Mouse (Mus musculus) liver, postnatal 0 days (tissue): ENCODE results near the gene Slbp. TPM values are rescaled to one million over a fixed set of nuclear protein-coding genes. Genes with fewer than 3 reads are reported as not detected.

Experiments used
- ATAC-seq: fragments of 200-750 bp; cut with Nextera tagmentation; 2 replicates; pipeline ENCODE4 v1.8.0; 2017; ENCODE audit warnings: mild to moderate bottlenecking, moderate library complexity
- DNase-seq: peaks from one replicate; pipeline ENCODE4 v3.0.0-alpha.2; 2016
- H3K27ac ChIP-seq: fragments of 300-500 bp; sonication (generic); 2 replicates; pipeline ENCODE4 v1.5.1; 2014; ENCODE audit warnings: antibody characterized with exemption, moderate library complexity, mild to moderate bottlenecking, low read depth
- H3K27me3 ChIP-seq: fragments of 300-500 bp; sonication (generic); 2 replicates; pipeline ENCODE4 v1.6.1; 2014; ENCODE audit warnings: low read length, control low read depth, mixed read lengths; ENCODE audit not compliant: insufficient read depth
- H3K36me3 ChIP-seq: fragments of 300-500 bp; sonication (generic); replicated peaks from 2 replicates; pipeline ENCODE4 v1.6.1; 2014; ENCODE audit warnings: mild to moderate bottlenecking, control low read depth, low read length, moderate library complexity, mixed read lengths; ENCODE audit not compliant: insufficient read depth
- H3K4me1 ChIP-seq: fragments of 300-500 bp; sonication (generic); 2 replicates; pipeline ENCODE4 v1.6.1; 2014; ENCODE audit warnings: antibody characterized with exemption, mild to moderate bottlenecking, control low read depth; ENCODE audit not compliant: insufficient read depth
- H3K4me2 ChIP-seq: fragments of 300-500 bp; sonication (generic); 2 replicates; pipeline ENCODE4 v1.6.1; 2014; ENCODE audit warnings: low read depth, mild to moderate bottlenecking, low read length, moderate library complexity, mixed read lengths
- H3K4me3 ChIP-seq: fragments of 300-500 bp; sonication (generic); 2 replicates; pipeline ENCODE4 v1.5.1; 2014; ENCODE audit warnings: low read depth, low read length
- H3K9ac ChIP-seq: fragments of 300-500 bp; sonication (generic); replicated peaks from 2 replicates; pipeline ENCODE4 v1.6.1; 2014; ENCODE audit warnings: mild to moderate bottlenecking, moderate library complexity
- H3K9me3 ChIP-seq: fragments of 300-500 bp; sonication (generic); 2 replicates; pipeline ENCODE4 v1.6.1; 2016; ENCODE audit warnings: mild to moderate bottlenecking, control low read depth, low read length, mixed read lengths
- CTCF ChIP-seq: sonication (generic); IDR thresholded peaks from 2 replicates; pipeline ENCODE4 v1.5.1; 2016; ENCODE audit warnings: antibody characterized with exemption, low read depth
- EP300 ChIP-seq: IDR thresholded peaks from 2 replicates; pipeline ENCODE4 v1.6.1; 2016; ENCODE audit warnings: antibody characterized with exemption, low read depth, mild to moderate bottlenecking
- WGBS: fragments of 180-500 bp; shearing (Covaris S2); extraction: QIAGEN DNeasy Blood & Tissue Kit; methylation state at CpG from one replicate; pipeline ENCODE4 v1.1.7; 2014; ENCODE audit not compliant: insufficient replicate concordance; 5-methylcytosine and 5-hydroxymethylcytosine counted together
- polyA plus RNA-seq: library from polyadenylated mRNA; unstranded; fragments of >200 nt; fragmentation: Nextera tagmentation; extraction: Ambion mirVana; gene quantifications from 2 replicates; pipeline ENCODE4 v1.2.1, GENCODE M21; 2015

Slbp gene
- polyA plus RNA-seq, 1 experiment from 2014 or later = 150 TPM

- Histone ChIP-seq H3K9me3 (no peaks in the 10 kb centered on the region), H3K4me3 (no peak overlapping the region), H3K27me3 (peaks cover 21% of the 10 kb centered on the region), H3K4me2 (no peak overlapping the region), H3K4me1 (peaks cover 15% of the 10 kb centered on the region; the same call in 1 of the 2 replicates), H3K27ac (no peak overlapping the region), H3K9ac (no peak overlapping the region), H3K36me3 (no peaks in the 10 kb centered on the region)
- no peak for TF ChIP-seq CTCF
- no peak for TF ChIP-seq EP300
- 60% methylated on average over 5 of the region's 5 CpGs for WGBS
- ATAC-seq (no peak), DNase-seq (no peak)
These were observed 44.1 kb upstream of the Slbp start for GRCm38 (mm10) chr5:33696430-33696829.

GRCm38 (mm10) chr5:33695718-33696121 is 43.3 kb upstream of the Slbp start:
- Histone ChIP-seq H3K9ac (peak overlapping the region; percentile 3; the same call in 1 of the 2 replicates), H3K27me3 (peaks cover 21% of the 10 kb centered on the region), H3K36me3 (no peaks in the 10 kb centered on the region), H3K4me1 (peaks cover 15% of the 10 kb centered on the region; the same call in 1 of the 2 replicates), H3K4me3 (peak overlapping the region; percentile 25), H3K27ac (no peak overlapping the region), H3K9me3 (no peaks in the 10 kb centered on the region), H3K4me2 (peak overlapping the region; percentile 63)
- DNase-seq (no peak), ATAC-seq (no peak)
- 17% methylated on average over 20 of the region's 24 CpGs for WGBS
- no peak for TF ChIP-seq EP300
- TF ChIP-seq CTCF = no peak

- peaks cover 21% of the 10 kb centered on the region for H3K27me3 ChIP-seq
- DNase-seq = peak; percentile 36
- H3K9ac ChIP-seq = peak overlapping the region; percentile 3; the same call in 1 of the 2 replicates
- no peaks in the 10 kb centered on the region for H3K9me3 ChIP-seq
- H3K27ac ChIP-seq = no peak overlapping the region
- peak; percentile 55 for ATAC-seq
- WGBS = 9% methylated on average over 55 of the region's 71 CpGs
- H3K4me3 ChIP-seq = peak overlapping the region; percentile 25
- peaks cover 11% of the 10 kb centered on the region; the same call in 1 of the 2 replicates for H3K4me1 ChIP-seq
- TF ChIP-seq EP300 = no peak
- no peak for TF ChIP-seq CTCF
- H3K4me2 ChIP-seq = peak overlapping the region; percentile 63
- no peaks in the 10 kb centered on the region for H3K36me3 ChIP-seq
These were observed 42.7 kb upstream of the Slbp start for GRCm38 (mm10) chr5:33694848-33695717.

- H3K27me3 ChIP-seq = peaks cover 21% of the 10 kb centered on the region
- H3K27ac ChIP-seq = no peak overlapping the region
- H3K4me2 ChIP-seq = no peak overlapping the region
- 76% methylated on average over 9 of the region's 9 CpGs for WGBS
- no peaks in the 10 kb centered on the region for H3K9me3 ChIP-seq
- no peak for TF ChIP-seq CTCF
- no peak for TF ChIP-seq EP300
- no peak overlapping the region for H3K4me3 ChIP-seq
- no peak for ATAC-seq
- H3K36me3 ChIP-seq = no peaks in the 10 kb centered on the region
- DNase-seq = no peak
- no peak overlapping the region for H3K9ac ChIP-seq
- peaks cover 8% of the 10 kb centered on the region; the same call in 1 of the 2 replicates for H3K4me1 ChIP-seq
These were observed 42.1 kb upstream of the Slbp start for GRCm38 (mm10) chr5:33694461-33694847.

GRCm38 (mm10) chr5:33692393-33692792 is 40.0 kb upstream of the Slbp start:
- Histone ChIP-seq H3K9ac (no peak overlapping the region), H3K4me2 (no peak overlapping the region), H3K27me3 (peaks cover 21% of the 10 kb centered on the region), H3K4me3 (no peak overlapping the region), H3K4me1 (peaks cover 16% of the 10 kb centered on the region; the same call in 1 of the 2 replicates), H3K9me3 (no peaks in the 10 kb centered on the region), H3K36me3 (no peaks in the 10 kb centered on the region), H3K27ac (no peak overlapping the region)
- 23% methylated on average over 24 of the region's 24 CpGs for WGBS
- DNase-seq (no peak), ATAC-seq (no peak)
- TF ChIP-seq CTCF = no peak
- TF ChIP-seq EP300 = no peak

- ATAC-seq = no peak
- 80% methylated on average over 11 of the region's 11 CpGs for WGBS
- H3K9me3 ChIP-seq = no peaks in the 10 kb centered on the region
- H3K27ac ChIP-seq = no peak overlapping the region
- no peaks in the 10 kb centered on the region for H3K36me3 ChIP-seq
- H3K9ac ChIP-seq = no peak overlapping the region
- no peak overlapping the region for H3K4me2 ChIP-seq
- H3K4me3 ChIP-seq = no peak overlapping the region
- DNase-seq = no peak
- TF ChIP-seq CTCF (no peak), EP300 (no peak)
- H3K4me1 ChIP-seq = peaks cover 16% of the 10 kb centered on the region
- H3K27me3 ChIP-seq = peaks cover 7% of the 10 kb centered on the region; the same call in 1 of the 2 replicates
These were observed 37.7 kb upstream of the Slbp start for GRCm38 (mm10) chr5:33689852-33690645.
